Mouse (Mus musculus): ENCODE measurements around the gene Gm21969.

Gm21969 gene

GRCm38 (mm10) chr4:139584704-139585103 lies 18.3 kb upstream of the Gm21969 start:
- no peak for DNase-seq (ENCODE audit: low read depth in 1 of 2, low spot score in 2 of 2)

GRCm38 (mm10) chr4:139585713-139586112 lies 17.3 kb upstream of the Gm21969 start:
- DNase-seq (ENCODE audit: low read depth in 1 of 2, low spot score in 2 of 2): no peak

DNA sequence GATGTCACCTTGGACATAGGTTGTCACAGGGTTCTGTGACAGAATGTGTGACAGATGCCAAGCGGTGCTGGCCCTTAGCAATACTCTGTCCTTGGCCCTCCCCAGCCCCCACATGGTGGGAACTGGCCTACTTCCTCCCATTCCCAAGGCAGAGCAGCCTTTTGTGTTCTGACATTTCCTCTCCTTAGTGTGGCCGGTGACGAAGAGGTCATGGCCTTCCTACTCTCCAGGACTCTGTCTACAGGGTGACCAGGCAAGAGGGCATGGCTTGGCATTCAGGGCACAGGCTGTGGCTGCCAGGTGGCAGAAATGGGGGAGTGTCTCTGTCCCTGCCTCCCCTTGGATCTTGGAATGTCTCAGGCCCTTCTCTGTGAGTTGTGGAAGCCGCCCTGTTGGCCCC lies 15.6 kb upstream of the Gm21969 start:
- no peak for DNase-seq (ENCODE audit: low read depth in 1 of 2, low spot score in 2 of 2)

DNA sequence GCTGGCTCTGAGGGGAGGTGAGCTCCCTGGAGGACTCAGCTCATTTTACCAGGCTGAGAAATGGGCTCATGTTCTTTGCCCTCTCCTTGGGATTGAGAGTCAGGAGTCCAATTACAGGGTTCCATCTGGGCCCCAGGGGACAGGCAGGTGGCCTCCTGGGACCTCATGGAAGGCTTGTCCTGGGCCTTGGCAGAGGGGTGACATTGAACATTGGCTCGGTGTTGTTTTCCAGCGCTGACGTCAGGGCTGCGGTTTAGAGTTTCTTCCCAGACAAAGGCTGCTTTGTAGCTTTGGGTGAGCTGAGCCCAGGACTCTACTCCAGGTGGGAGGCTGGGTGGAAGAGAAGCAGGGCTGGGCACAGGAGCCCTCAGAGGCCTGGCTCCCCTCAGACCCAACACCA lies 15.2 kb upstream of the Gm21969 start:
- no peak for DNase-seq (ENCODE audit: low read depth in 1 of 2, low spot score in 2 of 2)

DNA sequence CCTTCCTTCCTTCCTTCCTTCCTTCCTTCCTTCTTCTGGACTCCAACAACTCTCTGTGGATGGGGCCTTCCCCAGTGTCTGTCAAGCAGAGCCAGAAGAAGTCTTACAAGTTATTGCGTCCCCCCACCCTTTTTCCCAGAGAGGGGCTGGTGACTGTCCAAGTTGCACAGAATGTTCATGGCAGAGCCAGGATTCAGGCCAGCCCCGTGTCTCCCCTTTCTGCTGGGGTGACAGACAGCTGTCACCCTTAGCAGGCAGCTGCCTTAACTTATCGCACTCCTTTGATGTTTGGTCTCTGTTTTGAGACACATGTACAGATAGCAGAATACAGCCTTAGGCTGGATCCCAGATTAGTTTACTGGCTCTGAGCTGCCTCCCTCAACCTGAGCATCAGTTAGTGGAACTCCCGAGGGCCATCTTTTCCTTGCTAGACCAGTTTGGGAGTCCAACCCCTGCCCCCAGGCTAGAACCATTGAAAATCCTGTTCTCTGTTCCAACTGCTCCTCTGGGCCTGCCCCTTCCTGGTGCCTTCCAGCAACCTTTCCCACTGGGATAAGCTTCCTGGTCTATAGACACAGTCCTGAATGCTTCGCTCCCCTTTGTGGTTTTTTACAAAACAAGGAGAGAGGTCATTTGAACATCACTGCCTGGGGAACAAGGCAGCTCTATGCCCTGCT lies 13.5 kb upstream of the Gm21969 start:
- DNase-seq (ENCODE audit: low read depth in 1 of 2, low spot score in 2 of 2): no peak

- DNase-seq (ENCODE audit: low read depth in 1 of 2, low spot score in 2 of 2): no peak
These were observed 12.5 kb upstream of the Gm21969 start for GRCm38 (mm10) chr4:139590446-139590845.

- no peak for DNase-seq (ENCODE audit: low read depth in 1 of 2, low spot score in 2 of 2)
These were observed 10.1 kb upstream of the Gm21969 start for GRCm38 (mm10) chr4:139592895-139593294.

DNA sequence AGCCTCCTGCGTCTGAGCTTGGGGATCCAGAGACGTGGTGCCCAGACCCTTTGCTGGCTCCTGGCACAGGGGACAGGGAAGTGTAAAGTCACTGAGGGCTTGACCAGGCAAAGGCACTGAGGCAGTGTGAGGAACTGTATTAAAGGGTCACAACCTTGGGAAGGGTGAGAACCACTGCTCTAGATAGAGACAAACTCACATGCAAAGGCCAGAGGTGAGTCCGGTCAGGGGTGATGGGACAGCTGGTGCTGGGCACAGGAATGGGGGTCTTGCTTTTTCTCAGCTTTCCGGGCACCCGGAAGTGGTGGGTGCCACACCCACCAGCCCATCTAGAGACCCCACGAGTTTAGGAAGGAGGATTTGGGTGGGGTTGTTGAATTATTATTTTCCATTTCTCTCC lies 9.6 kb upstream of the Gm21969 start:
- DNase-seq (ENCODE audit: low read depth in 1 of 2, low spot score in 2 of 2): no peak

- no peak for DNase-seq (ENCODE audit: low read depth in 1 of 2, low spot score in 2 of 2)
These were observed 8.9 kb upstream of the Gm21969 start for GRCm38 (mm10) chr4:139594062-139594461.

DNA sequence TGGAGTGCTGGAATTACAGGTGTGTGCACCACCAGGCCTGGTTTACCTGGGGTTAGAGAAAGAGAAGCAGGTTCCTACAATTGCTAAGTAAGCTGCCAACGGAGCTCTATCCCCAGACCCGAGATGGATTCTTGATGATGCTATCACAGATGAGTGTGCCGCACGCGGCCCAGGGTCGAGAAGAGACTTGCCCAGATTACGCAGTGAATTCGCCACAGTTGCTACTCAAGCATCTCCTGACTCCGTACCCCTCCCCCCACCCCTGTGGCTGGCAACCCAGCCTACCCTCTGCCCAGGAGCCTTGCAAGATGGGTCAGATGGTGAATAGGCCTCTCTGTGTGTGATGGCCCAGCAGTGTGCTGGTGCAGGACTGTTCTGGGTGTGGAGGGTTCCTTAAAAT lies 6.3 kb upstream of the Gm21969 start:
- no peak for DNase-seq (ENCODE audit: low read depth in 1 of 2, low spot score in 2 of 2)

GRCm38 (mm10) chr4:139597286-139598284 lies 5.4 kb upstream of the Gm21969 start:
- no peak for DNase-seq (ENCODE audit: low read depth in 1 of 2, low spot score in 2 of 2)

DNA sequence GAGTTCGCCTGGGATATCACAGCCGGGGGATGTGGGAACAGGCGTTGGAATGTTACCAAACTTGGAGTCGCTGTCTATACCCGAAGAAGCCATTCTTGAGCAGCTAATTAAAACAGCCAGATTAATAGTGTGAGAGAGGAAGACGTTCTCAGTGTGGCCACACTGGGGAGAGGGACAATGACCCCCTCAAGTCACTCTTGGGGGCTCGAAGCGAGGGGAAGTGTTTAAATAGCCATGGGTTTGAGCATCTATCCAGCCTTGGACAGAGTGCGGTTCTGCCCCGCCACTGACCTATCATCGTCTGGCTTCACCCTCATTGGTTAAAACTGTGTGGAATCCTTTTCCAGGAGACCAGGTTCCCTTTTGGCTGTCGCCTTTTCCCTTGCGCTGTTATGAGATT lies 4.6 kb upstream of the Gm21969 start:
- no peak for DNase-seq (ENCODE audit: low read depth in 1 of 2, low spot score in 2 of 2)

GRCm38 (mm10) chr4:139598950-139599518 lies 4.0 kb upstream of the Gm21969 start:
- peak; percentile 17 to 41 for DNase-seq (ENCODE audit: low read depth in 1 of 2, low spot score in 2 of 2)

DNA sequence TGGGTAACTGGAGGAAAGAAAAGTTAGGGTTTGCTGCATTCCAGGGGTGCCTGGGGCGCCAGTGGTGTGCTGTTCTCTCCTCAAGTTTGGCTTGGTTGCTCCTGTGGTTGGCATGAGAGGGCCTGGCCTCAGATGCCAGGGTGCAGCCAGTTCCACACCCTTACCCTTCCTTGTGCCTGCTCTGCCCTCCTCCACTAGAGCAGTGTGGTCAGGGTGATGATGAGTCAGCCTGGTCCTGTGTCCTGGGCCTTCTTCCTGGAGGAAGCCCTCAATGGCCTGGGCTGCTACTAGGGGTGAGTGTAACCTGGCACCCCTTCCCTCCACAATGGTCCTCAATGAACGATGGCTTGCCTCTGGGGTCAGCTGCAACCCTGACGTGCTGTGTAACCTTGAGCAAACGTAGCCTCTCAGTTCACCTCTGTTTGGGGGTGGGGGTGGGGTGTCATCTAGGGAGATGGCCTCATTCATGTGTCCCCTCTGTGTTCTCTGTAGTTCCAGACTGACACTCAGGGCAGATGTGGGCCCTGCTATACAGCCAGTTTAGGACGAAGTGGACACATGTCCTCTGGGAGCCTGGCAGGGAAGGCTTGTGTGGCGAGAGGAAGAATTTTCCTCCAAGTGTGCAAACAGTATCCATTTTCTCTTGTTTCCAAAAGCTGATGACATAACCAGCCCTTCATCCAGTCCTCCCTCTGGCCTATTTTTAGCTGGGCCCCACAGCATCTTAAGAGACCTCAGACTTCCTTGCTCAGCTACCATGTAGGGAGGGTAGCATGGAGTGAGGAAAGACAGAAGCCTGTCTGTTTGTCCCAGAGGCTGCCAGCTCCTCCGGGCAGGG lies 1.2 kb upstream of the Gm21969 start:
- DNase-seq (ENCODE audit: low read depth in 1 of 2, low spot score in 2 of 2): no peak

DNA sequence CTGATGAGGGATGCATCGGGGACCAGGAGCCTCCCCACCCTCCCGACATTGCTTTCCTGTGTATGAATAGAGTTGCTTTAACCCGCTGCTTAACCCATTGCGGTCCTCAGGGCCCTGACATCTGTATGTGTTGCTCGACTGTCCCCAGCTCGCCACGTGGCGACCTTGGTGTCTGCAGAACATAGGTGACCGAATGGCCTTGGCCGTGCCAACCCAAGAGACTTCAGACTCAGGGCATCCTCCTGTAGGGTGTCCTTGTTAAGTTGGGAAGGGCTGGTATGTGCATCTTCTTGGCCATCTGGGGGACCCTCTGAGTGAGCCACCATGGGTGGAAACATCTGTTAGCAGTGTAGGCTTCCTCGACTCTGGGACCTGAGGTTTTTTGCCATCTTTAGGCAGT lies 2.2 kb downstream of the Gm21969 start:
- DNase-seq (ENCODE audit: low read depth in 1 of 2, low spot score in 2 of 2): no peak

GRCm38 (mm10) chr4:139606732-139607131 lies 3.7 kb downstream of the Gm21969 start:
- no peak for DNase-seq (ENCODE audit: low read depth in 1 of 2, low spot score in 2 of 2)

DNA sequence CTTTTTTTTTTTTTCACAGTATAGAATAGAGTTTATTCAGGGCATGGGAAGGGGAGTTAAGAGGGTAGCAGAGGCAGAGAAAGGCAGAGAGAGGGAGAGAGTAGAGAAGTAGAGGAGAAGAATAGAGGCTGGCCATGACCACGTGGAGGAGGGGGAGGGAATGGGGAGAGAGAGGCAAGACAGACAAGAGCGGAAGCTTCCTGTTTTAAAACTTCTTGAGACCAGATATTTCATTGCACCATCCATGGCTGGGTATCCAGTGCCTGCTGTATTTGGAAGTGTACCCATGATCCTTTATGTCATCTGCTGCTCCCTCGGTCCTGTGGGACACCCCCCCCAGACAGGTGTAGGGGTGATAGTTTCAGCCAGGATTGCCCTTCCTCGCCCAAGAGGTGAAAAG lies 6.0 kb downstream of the Gm21969 start:
- no peak for DNase-seq (ENCODE audit: low read depth in 1 of 2, low spot score in 2 of 2)

- DNase-seq (ENCODE audit: low read depth in 1 of 2, low spot score in 2 of 2): no peak
These were observed 8.0 kb downstream of the Gm21969 start for GRCm38 (mm10) chr4:139610954-139611353.

DNA sequence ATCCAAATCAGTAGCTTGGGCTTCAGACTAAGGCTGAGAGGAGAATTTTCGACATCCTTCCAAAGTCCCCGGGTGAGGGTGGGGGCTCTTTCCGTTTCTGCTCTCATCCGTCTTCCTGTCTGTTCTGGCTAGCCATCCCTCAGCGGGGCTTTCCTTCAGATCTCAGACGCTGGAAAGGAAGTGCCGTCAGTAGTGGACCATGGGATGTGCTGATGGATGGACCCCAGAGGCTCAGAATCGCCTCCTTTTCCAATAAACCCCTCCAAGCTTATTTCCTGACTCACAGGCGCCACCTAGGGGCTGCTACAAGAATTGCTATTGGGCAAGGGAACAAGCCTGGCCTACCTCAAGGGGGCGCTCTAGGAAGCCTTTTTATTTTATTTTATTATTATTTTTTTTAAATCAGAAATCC lies 8.6 kb downstream of the Gm21969 start:
- peak; percentile 32 to 63 for DNase-seq (ENCODE audit: low read depth in 1 of 2, low spot score in 2 of 2)

DNA sequence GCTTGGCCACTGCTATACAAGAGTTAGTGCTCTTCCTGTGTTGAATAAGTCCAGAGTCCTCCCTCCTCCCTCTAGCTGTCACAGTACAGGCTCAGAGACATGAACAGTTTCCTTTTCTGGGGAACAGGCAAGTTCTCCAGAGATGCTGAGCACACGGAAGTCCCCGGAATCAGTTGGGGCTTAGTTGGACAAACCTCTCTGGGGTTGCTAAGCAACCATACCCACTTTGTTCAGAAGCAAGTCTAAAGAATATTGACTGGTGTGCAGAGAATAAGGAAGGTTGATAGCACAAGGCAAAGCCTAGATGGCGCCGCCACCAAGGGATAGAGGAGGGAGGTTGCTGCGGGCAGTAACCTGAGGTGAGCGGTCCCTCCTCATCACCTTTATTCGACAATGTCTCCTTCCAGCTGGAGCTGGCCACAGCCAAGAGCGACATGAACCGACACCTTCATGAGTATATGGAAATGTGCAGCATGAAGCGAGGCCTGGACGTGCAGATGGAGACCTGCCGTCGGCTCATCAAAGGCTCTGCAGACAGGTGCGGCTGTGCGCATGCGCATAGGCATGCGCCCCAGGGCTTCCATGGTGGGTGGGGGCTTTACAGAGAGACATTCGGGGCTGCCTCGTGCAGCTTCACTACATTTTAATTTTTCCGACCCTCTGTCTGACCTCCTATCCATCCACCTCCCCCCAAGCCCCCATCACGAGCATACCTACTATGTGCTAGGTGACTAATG lies 11.7 kb downstream of the Gm21969 start:
- no peak for DNase-seq (ENCODE audit: low read depth in 1 of 2, low spot score in 2 of 2)
